Mouse (Mus musculus): Measurements from ENCODE around the gene Ugt1a7c.

The Ugt1a7c gene

DNA sequence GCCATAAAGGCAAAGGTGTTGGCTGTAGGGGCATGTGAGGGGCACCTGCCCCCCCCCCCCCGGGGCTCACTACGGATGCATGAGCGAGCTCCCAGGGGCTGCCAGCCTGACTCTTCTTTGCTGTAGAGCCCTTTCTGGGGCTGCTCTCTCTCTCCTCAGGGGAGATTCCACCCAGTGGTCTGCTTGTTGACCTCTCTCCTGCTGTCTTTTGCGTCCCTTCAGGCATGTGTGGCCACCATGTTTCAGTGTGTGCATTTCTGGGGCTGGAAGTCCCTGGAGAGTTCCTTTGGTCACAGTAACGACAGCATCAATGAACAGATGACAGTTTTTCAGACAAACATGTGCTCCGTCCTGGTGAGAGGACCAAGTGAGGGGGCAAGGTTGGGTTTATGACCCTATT lies 163.5 kb downstream of the Ugt1a7c start:
- DNase-seq (ENCODE audit: extremely low read depth, insufficient read length, low spot score): no peak

DNA sequence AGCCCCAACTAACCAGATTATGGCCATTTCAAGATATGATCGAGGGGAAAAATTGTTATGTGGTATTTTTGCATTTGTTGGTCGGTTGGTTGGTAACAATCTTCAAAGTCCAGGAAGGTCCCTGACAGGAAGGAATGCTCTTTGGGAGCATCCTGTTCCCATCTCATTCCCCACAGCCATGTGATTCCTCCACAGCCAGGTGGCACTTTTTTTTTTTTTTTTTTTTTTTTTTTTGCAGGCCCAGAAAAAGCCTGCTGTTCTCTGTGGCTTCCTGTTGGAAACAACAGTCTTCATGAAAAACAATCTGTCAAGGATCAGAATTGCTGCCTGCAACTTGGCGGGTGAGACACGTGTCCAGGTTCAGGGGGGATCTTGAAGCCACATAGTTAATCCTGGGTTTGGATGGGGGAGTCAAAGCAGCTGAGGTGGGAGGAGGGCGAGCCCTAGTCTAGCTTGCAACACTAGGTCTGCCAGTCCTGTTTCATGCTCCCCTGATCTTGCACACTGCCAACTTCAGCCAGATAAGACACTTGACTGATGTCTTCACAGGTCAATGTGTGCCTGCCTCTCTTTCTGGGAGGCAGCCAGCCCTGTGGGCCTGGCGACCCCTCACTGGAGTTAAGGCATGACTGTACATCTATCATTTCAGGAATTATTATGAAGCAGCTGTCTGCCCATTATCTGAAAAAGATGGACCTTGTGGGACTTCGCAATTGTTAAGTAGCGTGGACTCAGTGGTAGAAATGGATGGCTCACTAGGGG lies 164.2 kb downstream of the Ugt1a7c start:
- DNase-seq (ENCODE audit: extremely low read depth, insufficient read length, low spot score): no peak

DNA sequence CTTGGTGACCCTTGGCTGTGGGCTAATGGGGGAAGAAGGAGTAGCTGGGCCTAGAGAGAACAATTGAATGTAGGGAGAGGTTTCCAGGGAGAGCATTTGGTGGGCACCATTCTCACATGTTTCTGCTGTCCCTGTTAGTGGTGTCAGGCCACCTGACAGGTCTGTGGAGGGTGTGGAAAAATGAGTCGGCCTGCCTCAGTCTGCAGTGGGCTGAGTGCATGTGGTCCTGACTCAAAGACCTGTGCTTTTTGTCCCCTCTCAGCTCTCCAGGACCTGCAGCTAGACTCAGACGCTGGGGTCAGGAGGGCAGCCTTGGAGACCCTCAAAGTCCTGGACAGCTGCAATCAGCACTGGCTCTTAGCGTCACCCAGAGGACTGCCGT lies 164.8 kb downstream of the Ugt1a7c start:
- no peak for DNase-seq (ENCODE audit: extremely low read depth, insufficient read length, low spot score)

GRCm38 (mm10) chr1:88260114-88260513 lies 165.3 kb downstream of the Ugt1a7c start:
- DNase-seq (ENCODE audit: extremely low read depth, insufficient read length, low spot score): peak; percentile 51

- DNase-seq (ENCODE audit: extremely low read depth, insufficient read length, low spot score): no peak
Measured at GRCm38 (mm10) chr1:88260604-88261377, 165.9 kb downstream of the Ugt1a7c start.

GRCm38 (mm10) chr1:88261706-88262105 lies 166.8 kb downstream of the Ugt1a7c start:
- no peak for DNase-seq (ENCODE audit: extremely low read depth, insufficient read length, low spot score)

DNA sequence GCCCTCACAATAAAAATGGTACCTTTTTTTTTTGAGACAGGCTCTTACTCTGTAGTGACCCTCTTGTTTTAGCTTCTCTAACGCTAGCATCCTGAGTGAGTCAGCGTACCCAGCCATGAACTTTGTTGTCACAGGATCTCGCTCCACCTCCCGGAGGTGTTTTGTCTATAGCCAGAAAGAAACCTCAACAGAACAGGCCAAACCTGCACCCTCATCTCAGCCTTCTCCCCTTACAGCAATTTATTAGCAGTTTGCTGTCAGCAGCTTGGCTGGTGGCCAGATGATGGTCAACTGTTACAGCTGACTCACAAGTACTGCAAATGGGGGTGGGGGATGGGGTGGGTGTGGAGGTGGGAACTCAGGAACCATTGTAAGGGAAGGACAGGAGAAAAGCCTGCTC lies 167.4 kb downstream of the Ugt1a7c start:
- DNase-seq (ENCODE audit: extremely low read depth, insufficient read length, low spot score): peak; percentile 74

GRCm38 (mm10) chr1:88262961-88263360 lies 168.1 kb downstream of the Ugt1a7c start:
- no peak for DNase-seq (ENCODE audit: extremely low read depth, insufficient read length, low spot score)

GRCm38 (mm10) chr1:88263778-88264177 lies 168.9 kb downstream of the Ugt1a7c start:
- no peak for DNase-seq (ENCODE audit: extremely low read depth, insufficient read length, low spot score)

DNA sequence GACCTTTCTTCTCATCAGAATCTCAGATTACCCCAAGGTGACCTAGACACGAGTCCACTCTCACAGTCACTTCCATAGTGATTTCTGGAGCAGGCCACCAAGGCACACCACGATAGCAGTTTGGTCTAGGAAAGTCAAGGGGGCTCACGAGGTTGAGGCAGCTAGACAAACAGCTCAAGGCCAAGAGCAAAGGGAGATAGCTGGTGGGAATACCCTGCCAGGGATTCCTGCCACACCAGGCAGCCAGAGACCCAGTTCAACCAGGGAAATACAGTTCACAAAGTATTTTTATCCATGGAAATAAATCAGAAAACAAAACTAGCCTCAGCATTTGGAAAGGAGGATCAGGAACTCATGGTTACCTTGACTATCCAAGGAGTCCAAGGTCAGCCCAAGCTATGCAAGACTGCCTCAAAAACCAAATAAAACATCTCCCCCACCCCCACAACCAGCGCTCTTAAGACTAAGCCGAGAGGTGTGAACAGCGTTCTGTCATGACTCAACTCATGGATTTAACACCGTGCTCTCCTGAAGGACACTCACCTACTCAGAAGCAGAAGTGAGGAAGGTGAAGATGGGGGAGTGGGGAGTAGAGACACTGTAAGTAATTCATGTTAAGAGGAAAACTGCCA lies 169.5 kb downstream of the Ugt1a7c start:
- no peak for DNase-seq (ENCODE audit: extremely low read depth, insufficient read length, low spot score)

DNA sequence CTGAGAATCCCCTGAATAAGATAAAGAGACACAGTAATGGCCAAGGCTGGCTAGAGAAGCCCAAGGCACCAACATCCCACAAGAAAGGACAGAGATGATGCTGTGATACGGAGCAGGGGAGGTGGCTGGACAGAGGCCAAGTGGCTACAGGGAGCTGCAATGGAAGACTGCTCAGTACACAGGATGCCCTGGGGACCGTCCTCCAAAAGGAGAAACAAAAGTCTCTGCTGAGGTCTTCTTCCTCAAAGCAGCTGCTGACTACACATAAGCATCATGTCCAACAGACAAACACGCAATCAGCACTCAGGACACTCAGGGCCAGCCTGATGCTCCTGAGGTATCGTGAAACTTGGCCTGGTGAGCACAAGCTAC lies 170.0 kb downstream of the Ugt1a7c start:
- DNase-seq (ENCODE audit: extremely low read depth, insufficient read length, low spot score): no peak

DNA sequence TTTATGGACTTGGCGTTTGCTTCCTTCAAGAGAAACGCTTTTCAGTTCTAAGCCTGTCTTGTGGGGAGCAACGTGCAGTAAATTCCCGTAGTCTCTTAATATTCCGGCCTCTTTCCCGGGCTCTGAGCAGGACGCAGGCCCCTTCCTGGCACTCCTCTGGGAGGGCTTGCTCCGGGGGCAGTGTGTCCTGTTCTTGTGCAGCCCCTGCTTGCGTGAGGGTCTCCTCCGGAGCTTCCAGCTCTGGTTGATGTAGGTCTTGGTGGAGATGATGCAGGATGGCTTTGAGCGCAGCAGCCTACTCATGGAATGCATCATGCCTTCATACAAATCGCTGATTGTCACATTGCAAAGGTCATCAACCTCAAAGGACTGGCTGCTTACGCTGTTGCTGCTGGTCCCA lies 171.3 kb downstream of the Ugt1a7c start:
- no peak for DNase-seq (ENCODE audit: extremely low read depth, insufficient read length, low spot score)

GRCm38 (mm10) chr1:88267489-88267888 lies 172.6 kb downstream of the Ugt1a7c start:
- DNase-seq (ENCODE audit: extremely low read depth, insufficient read length, low spot score): no peak

- DNase-seq (ENCODE audit: extremely low read depth, insufficient read length, low spot score): no peak
Measured at GRCm38 (mm10) chr1:88268070-88268469, 173.2 kb downstream of the Ugt1a7c start.
